Mouse (Mus musculus) forebrain, embryonic 11.5 days (tissue): ENCODE results near the gene Spib. TPM values are rescaled to one million over a fixed set of nuclear protein-coding genes. Genes with fewer than 3 reads are reported as not detected.
A peak's percentile ranks its signal among the peaks of the same experiment; 100 is the strongest.

Experiments
- ATAC-seq: fragments of 200-750 bp; cut with Nextera tagmentation; replicated peaks from 2 replicates; pipeline ENCODE4 v1.8.0; 2017; ENCODE audit warnings: moderate TSS enrichment; ENCODE audit not compliant: low FRiP score
- DNase-seq: peaks from one replicate; pipeline ENCODE4 v3.0.0-alpha.2; 2017; ENCODE audit warnings: low spot score
- H3K27ac ChIP-seq: fragments of 300-500 bp; sonication (generic); 2 replicates; pipeline ENCODE4 v1.5.1; 2014; ENCODE audit warnings: low read depth, low read length
- H3K27me3 ChIP-seq: fragments of 300-500 bp; sonication (generic); 2 replicates; pipeline ENCODE4 v1.6.1; 2014; ENCODE audit warnings: mild to moderate bottlenecking, low read length, mixed read lengths; ENCODE audit not compliant: control insufficient read depth, insufficient read depth
- H3K36me3 ChIP-seq: fragments of 300-500 bp; sonication (generic); 2 replicates; pipeline ENCODE4 v1.6.1; 2014; ENCODE audit warnings: mild to moderate bottlenecking, low read length, moderate library complexity, mixed read lengths; ENCODE audit not compliant: control insufficient read depth, insufficient read depth
- H3K4me1 ChIP-seq: fragments of 300-500 bp; sonication (generic); replicated peaks from 2 replicates; pipeline ENCODE4 v1.6.1; 2014; ENCODE audit warnings: low read length, mixed read lengths; ENCODE audit not compliant: control insufficient read depth, insufficient read depth
- H3K4me2 ChIP-seq: fragments of 300-500 bp; sonication (generic); 2 replicates; pipeline ENCODE4 v1.6.1; 2014; ENCODE audit warnings: low read depth, mild to moderate bottlenecking, low read length, moderate library complexity, mixed read lengths; ENCODE audit not compliant: severe bottlenecking
- H3K4me3 ChIP-seq: fragments of 300-500 bp; sonication (generic); 2 replicates; pipeline ENCODE4 v1.5.1; 2014; ENCODE audit warnings: low read depth, low read length
- H3K9ac ChIP-seq: fragments of 300-500 bp; sonication (generic); 2 replicates; pipeline ENCODE4 v1.6.1; 2014; ENCODE audit warnings: low read length
- H3K9me3 ChIP-seq: fragments of 300-500 bp; sonication (generic); 2 replicates; pipeline ENCODE4 v1.6.1; 2016; ENCODE audit warnings: low read length, mixed read lengths; ENCODE audit not compliant: control insufficient read depth
- WGBS: fragments of 180-500 bp; shearing (Covaris S2); extraction: QIAGEN DNeasy Blood & Tissue Kit; methylation state at CpG from one replicate; pipeline ENCODE4 v1.1.7; 2014; 5-methylcytosine and 5-hydroxymethylcytosine counted together
- polyA plus RNA-seq: library from polyadenylated mRNA; unstranded; fragments of >200 nt; fragmentation: Nextera tagmentation; extraction: Ambion mirVana; gene quantifications from 2 replicates; pipeline ENCODE4 v1.2.1, GENCODE M21; 2014

Spib gene
- polyA plus RNA-seq, 1 experiment from 2014 or later, result 0.13 TPM

GRCm38 (mm10) chr7:44525126-44525832, 6.6 kb downstream of the Spib start:
- 0 out of 2 replicates have a peak, but pooled peaks cover 8% of the 10 kb centered on the region for H3K4me1 ChIP-seq
- no peak overlapping the region for H3K27ac ChIP-seq
- no peak overlapping the region for H3K4me3 ChIP-seq
- no peaks in the 10 kb centered on the region for H3K36me3 ChIP-seq
- H3K9ac ChIP-seq, result peak overlapping the region; percentile 32; the same call in 1 of the 2 replicates
- WGBS, result 15% methylated on average over 22 of the region's 22 CpGs
- ATAC-seq (no peak), DNase-seq (no peak)
- no peaks in the 10 kb centered on the region for H3K9me3 ChIP-seq
- H3K4me2 ChIP-seq, result 0 out of 2 replicates have a peak overlapping the region, but pooled peaks have one; percentile 21
- peaks cover 7% of the 10 kb centered on the region; the same call in 1 of the 2 replicates for H3K27me3 ChIP-seq

DNA sequence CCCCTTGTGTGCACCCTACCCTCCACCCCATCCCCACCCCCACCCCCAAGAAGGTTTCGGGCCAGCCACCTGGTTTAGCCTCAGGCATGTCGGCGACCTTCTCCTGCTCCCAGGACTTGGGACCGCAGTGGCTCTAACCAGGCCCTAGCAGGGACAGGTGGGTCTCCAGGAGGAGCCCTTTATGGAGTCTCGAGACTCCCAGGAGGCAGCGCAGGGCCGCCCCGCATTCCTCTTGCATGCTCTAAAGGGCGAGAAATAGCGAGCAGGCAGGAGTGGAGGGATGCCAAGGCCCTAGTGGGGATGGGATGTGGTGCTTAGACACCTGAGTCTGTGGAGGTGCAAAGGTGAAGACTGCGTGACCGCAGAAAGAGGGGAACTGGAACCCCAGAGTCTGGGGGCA, 7.4 kb downstream of the Spib start, which contains the start of gene Mybpc2:
Gene Mybpc2 (minus strand): TSS at position 155 of the 400 bp plus-strand sequence.
- H3K4me3 ChIP-seq, result no peak within 1 kb of the TSS
- DNase-seq (no peak), ATAC-seq (no peak)
- no peaks in the 10 kb centered on the region for H3K9me3 ChIP-seq
- 0 out of 2 replicates have a peak, but pooled peaks cover 8% of the 10 kb centered on the region for H3K4me1 ChIP-seq
- WGBS, result 38% methylated on average over 12 of the region's 12 CpGs
- H3K9ac ChIP-seq, result peak within 1 kb of the TSS; percentile 32; the same call in 1 of the 2 replicates
- H3K27ac ChIP-seq, result no peak within 1 kb of the TSS
- no peaks in the 10 kb centered on the region for H3K36me3 ChIP-seq
- 0 out of 2 replicates have a peak within 1 kb of the TSS, but pooled peaks have one; percentile 21 for H3K4me2 ChIP-seq
- peaks cover 7% of the 10 kb centered on the region; the same call in 1 of the 2 replicates for H3K27me3 ChIP-seq

GRCm38 (mm10) chr7:44523056-44523455, 8.8 kb downstream of the Spib start:
- H3K4me3 ChIP-seq, result no peak overlapping the region
- H3K36me3 ChIP-seq, result no peaks in the 10 kb centered on the region
- peaks cover 7% of the 10 kb centered on the region; the same call in 1 of the 2 replicates for H3K27me3 ChIP-seq
- no peak overlapping the region for H3K4me2 ChIP-seq
- no peaks in the 10 kb centered on the region for H3K9me3 ChIP-seq
- H3K9ac ChIP-seq, result no peak overlapping the region
- 0 out of 2 replicates have a peak, but pooled peaks cover 7% of the 10 kb centered on the region for H3K4me1 ChIP-seq
- no peak overlapping the region for H3K27ac ChIP-seq
- WGBS, result 77% methylated on average over 2 of the region's 2 CpGs
- ATAC-seq, result no peak
- no peak for DNase-seq

GRCm38 (mm10) chr7:44521710-44522109, 10.2 kb downstream of the Spib start:
- H3K4me2 ChIP-seq, result peak overlapping the region; percentile 24; the same call in 1 of the 2 replicates
- ATAC-seq, result peak; percentile 58; the same call in 1 of the 2 replicates

DNA sequence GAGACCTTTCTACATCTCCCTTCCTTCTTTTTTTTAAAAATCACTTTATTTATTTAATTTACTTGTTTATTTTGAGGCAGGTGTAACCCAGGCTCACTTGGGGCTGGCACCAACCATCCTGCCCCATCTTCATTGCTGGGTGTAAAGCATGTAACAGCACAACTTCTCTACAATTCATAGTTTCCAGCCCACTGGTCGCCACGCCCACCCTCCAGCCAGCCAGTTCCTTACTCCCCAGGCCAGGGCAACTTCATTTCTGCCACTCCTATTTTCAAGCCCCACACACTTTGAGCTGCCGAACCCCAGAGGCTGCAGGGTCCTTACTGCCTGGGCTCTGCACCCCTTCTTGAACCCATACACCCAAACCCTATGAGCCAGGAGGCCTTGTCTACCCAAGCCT, 10.9 kb downstream of the Spib start:
- Histone ChIP-seq H3K27me3 (peaks cover 7% of the 10 kb centered on the region; the same call in 1 of the 2 replicates), H3K4me2 (no peak overlapping the region), H3K36me3 (no peaks in the 10 kb centered on the region), H3K4me1 (0 out of 2 replicates have a peak, but pooled peaks cover 4% of the 10 kb centered on the region), H3K4me3 (no peak overlapping the region), H3K27ac (no peak overlapping the region), H3K9ac (no peak overlapping the region), H3K9me3 (no peaks in the 10 kb centered on the region)
- whole genome bisulfite sequencing, result 76% methylated on average over 3 of the region's 3 CpGs
- ATAC-seq (no peak), DNase-seq (no peak)

More at GRCm38 (mm10) chr7:44521710-44522109, 10.2 kb downstream of the Spib start:
- WGBS, result 2% methylated on average over 20 of the region's 20 CpGs
- H3K4me3 ChIP-seq, result no peak overlapping the region
- H3K27ac ChIP-seq, result no peak overlapping the region
- H3K9me3 ChIP-seq, result no peaks in the 10 kb centered on the region
- 0 out of 2 replicates have a peak, but pooled peaks cover 4% of the 10 kb centered on the region for H3K4me1 ChIP-seq
- H3K9ac ChIP-seq, result no peak overlapping the region
- H3K27me3 ChIP-seq, result peaks cover 7% of the 10 kb centered on the region; the same call in 1 of the 2 replicates
- no peaks in the 10 kb centered on the region for H3K36me3 ChIP-seq
- DNase-seq, result peak; percentile 83

GRCm38 (mm10) chr7:44519240-44519913, 12.5 kb downstream of the Spib start:
- 72% methylated on average over 9 of the region's 9 CpGs for WGBS
- Histone ChIP-seq H3K4me3 (no peak overlapping the region), H3K9ac (no peak overlapping the region), H3K4me2 (no peak overlapping the region), H3K4me1 (0 out of 2 replicates have a peak, but pooled peaks cover 3% of the 10 kb centered on the region), H3K27me3 (peaks cover 3% of the 10 kb centered on the region; the same call in 1 of the 2 replicates), H3K36me3 (no peaks in the 10 kb centered on the region), H3K9me3 (no peaks in the 10 kb centered on the region), H3K27ac (no peak overlapping the region)
- ATAC-seq (no peak), DNase-seq (no peak)

DNA sequence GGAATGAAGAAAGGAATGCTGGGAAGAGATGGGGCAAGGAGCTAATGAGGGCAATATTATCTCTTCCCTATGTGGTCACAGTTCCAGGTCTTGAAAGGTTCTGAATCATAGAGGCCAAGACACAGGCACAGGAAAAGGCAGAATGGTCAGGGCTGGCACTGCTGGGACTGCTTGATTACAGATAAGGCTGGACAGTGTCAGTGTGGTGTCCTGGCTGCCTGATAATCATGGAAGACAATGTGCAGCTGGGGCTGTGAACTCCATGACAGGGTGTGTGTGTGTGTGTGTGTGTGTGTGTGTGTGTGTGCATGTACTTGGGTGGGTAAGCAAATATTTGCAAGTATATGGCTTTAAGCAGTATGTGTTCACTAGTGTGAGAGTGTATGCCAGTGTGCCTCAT, 24.4 kb downstream of the Spib start:
- H3K4me2 ChIP-seq, result no peak overlapping the region
- H3K36me3 ChIP-seq, result no peaks in the 10 kb centered on the region
- H3K4me3 ChIP-seq, result no peak overlapping the region
- ATAC-seq (no peak), DNase-seq (no peak)
- no peak overlapping the region for H3K27ac ChIP-seq
- no peaks in the 10 kb centered on the region; the same call in 1 of the 2 replicates for H3K9me3 ChIP-seq
- no peaks in the 10 kb centered on the region for H3K27me3 ChIP-seq
- no peaks in the 10 kb centered on the region for H3K4me1 ChIP-seq
- H3K9ac ChIP-seq, result no peak overlapping the region

GRCm38 (mm10) chr7:44501563-44502115, 30.2 kb downstream of the Spib start:
- 37% methylated on average over 5 of the region's 5 CpGs for WGBS
- H3K4me3 ChIP-seq, result no peak overlapping the region
- ATAC-seq, result peak; percentile 55; the same call in 1 of the 2 replicates
- no peak overlapping the region for H3K27ac ChIP-seq
- peak; percentile 86 for DNase-seq
- no peaks in the 10 kb centered on the region for H3K27me3 ChIP-seq
- no peak overlapping the region for H3K9ac ChIP-seq
- H3K9me3 ChIP-seq, result no peaks in the 10 kb centered on the region
- no peak overlapping the region for H3K4me2 ChIP-seq
- no peaks in the 10 kb centered on the region for H3K36me3 ChIP-seq
- H3K4me1 ChIP-seq, result peaks cover 2% of the 10 kb centered on the region
